In genomic region chr11:70805641-70806175, GRCm38 (mm10) we compare ENCODE assay signal across 16 mouse cellular contexts. TPM values are rescaled to one million over a fixed set of nuclear protein-coding genes. Genes with fewer than 3 reads are reported as not detected.
DNase-seq lines count a peak whose midpoint lies in the region; ATAC-seq and TF ChIP-seq lines count a peak whose summit lies in the region.
"Had no signal": no experiment of that assay in that cellular context is flagged by ENCODE, and none has a peak within 500 bp of the region (broad histone marks: within the 10 kb centered on the region; RNA-seq: fewer than 3 reads in every experiment).

No protein-coding gene starts in this region.

- 82% methylated on average over 8 of the region's 8 CpGs for WGBS in forebrain, embryonic 10.5 days
- WGBS in forebrain, embryonic 13.5 days: 80% methylated on average over 8 of the region's 8 CpGs
- WGBS in kidney, embryonic 15.5 days: 77% methylated on average over 8 of the region's 8 CpGs
- 80% methylated on average over 8 of the region's 8 CpGs for WGBS in stomach, embryonic 14.5 days
- 64% methylated on average over 8 of the region's 8 CpGs for WGBS in stomach, postnatal 0 days

- no peak overlapping the region for H3K9ac ChIP-seq in forebrain, embryonic 13.5 days
- H3K9ac ChIP-seq in kidney, embryonic 15.5 days: no peak overlapping the region
- H3K9ac ChIP-seq in stomach, embryonic 14.5 days (replicated peaks; ENCODE audit: low read depth, low read length): no peak overlapping the region
- no peak overlapping the region for H3K9ac ChIP-seq in stomach, postnatal 0 days (ENCODE audit: low read length)
- H3K9ac ChIP-seq: hindbrain, embryonic 13.5 days; limb, embryonic 15.5 days; midbrain, embryonic 12.5 days had no signal

- H3K27me3 ChIP-seq in forebrain, embryonic 10.5 days (ENCODE audit: poor library complexity, severe bottlenecking): no peaks in the 10 kb centered on the region
- no peaks in the 10 kb centered on the region for H3K27me3 ChIP-seq in forebrain, embryonic 13.5 days
- no peaks in the 10 kb centered on the region for H3K27me3 ChIP-seq in kidney, embryonic 15.5 days
- H3K27me3 ChIP-seq in stomach, embryonic 14.5 days (ENCODE audit: control insufficient read depth, insufficient read depth, low read length): no peaks in the 10 kb centered on the region
- no peaks in the 10 kb centered on the region for H3K27me3 ChIP-seq in stomach, postnatal 0 days (ENCODE audit: control insufficient read depth, insufficient read depth, low read length)
- H3K27me3 ChIP-seq: hindbrain, embryonic 13.5 days; limb, embryonic 15.5 days; midbrain, embryonic 12.5 days had no signal

- DNase-seq in forebrain, embryonic 10.5 days (ENCODE audit: extremely low spot score, low spot score): no peak
- DNase-seq in kidney, postnatal 36 days: no peak
- DNase-seq in stomach, postnatal 0 days (ENCODE audit: low spot score): no peak
- DNase-seq in naive thymus-derived CD4-positive, alpha-beta T cell, adult 2 months (ENCODE audit: low read depth): peak; percentile 29
- DNase-seq in adrenal gland, postnatal 14 days: no peak
- DNase-seq: adrenal gland, postnatal 10 days; cerebellum, adult 18-20 months; gastrocnemius, postnatal 25 days; kidney, postnatal 25 days had no signal

- no peaks in the 10 kb centered on the region for H3K36me3 ChIP-seq in forebrain, embryonic 10.5 days (replicated peaks)
- no peaks in the 10 kb centered on the region for H3K36me3 ChIP-seq in forebrain, embryonic 13.5 days (ENCODE audit: poor library complexity, severe bottlenecking)
- H3K36me3 ChIP-seq in kidney, embryonic 15.5 days: no peaks in the 10 kb centered on the region
- H3K36me3 ChIP-seq in stomach, embryonic 14.5 days (ENCODE audit: control insufficient read depth, insufficient read depth, low read length): no peaks in the 10 kb centered on the region
- no peaks in the 10 kb centered on the region for H3K36me3 ChIP-seq in stomach, postnatal 0 days (ENCODE audit: control insufficient read depth, insufficient read depth, low read length)
- H3K36me3 ChIP-seq: hindbrain, embryonic 13.5 days; limb, embryonic 15.5 days; midbrain, embryonic 12.5 days had no signal

- peak overlapping the region; percentile 20; the same call in 1 of the 2 replicates for H3K27ac ChIP-seq in forebrain, embryonic 10.5 days
- no peak overlapping the region for H3K27ac ChIP-seq in forebrain, embryonic 13.5 days
- H3K27ac ChIP-seq in kidney, embryonic 15.5 days: peak overlapping the region; percentile 45; the same call in 1 of the 2 replicates
- H3K27ac ChIP-seq in stomach, embryonic 14.5 days (ENCODE audit: low read length): peak overlapping the region; percentile 39; the same call in 1 of the 2 replicates
- no peak overlapping the region; the same call in none of the 2 replicates for H3K27ac ChIP-seq in stomach, postnatal 0 days (replicated peaks)
- H3K27ac ChIP-seq: hindbrain, embryonic 13.5 days; limb, embryonic 15.5 days; midbrain, embryonic 12.5 days had no signal

- no peaks in the 10 kb centered on the region; the same call in 1 of the 2 replicates for H3K4me1 ChIP-seq in forebrain, embryonic 10.5 days
- H3K4me1 ChIP-seq in forebrain, embryonic 13.5 days: no peaks in the 10 kb centered on the region
- H3K4me1 ChIP-seq in kidney, embryonic 15.5 days: peaks cover 3% of the 10 kb centered on the region; the same call in 1 of the 2 replicates
- no peaks in the 10 kb centered on the region for H3K4me1 ChIP-seq in stomach, embryonic 14.5 days (ENCODE audit: control insufficient read depth, insufficient read depth, low read length)
- no peaks in the 10 kb centered on the region for H3K4me1 ChIP-seq in stomach, postnatal 0 days (replicated peaks; ENCODE audit: control insufficient read depth, insufficient read depth)
- H3K4me1 ChIP-seq: hindbrain, embryonic 13.5 days; limb, embryonic 15.5 days; midbrain, embryonic 12.5 days had no signal

- no peak overlapping the region for H3K4me3 ChIP-seq in forebrain, embryonic 10.5 days
- no peak overlapping the region for H3K4me3 ChIP-seq in forebrain, embryonic 13.5 days
- H3K4me3 ChIP-seq in kidney, embryonic 15.5 days (replicated peaks): no peak overlapping the region
- no peak overlapping the region for H3K4me3 ChIP-seq in stomach, embryonic 14.5 days (ENCODE audit: low read depth, low read length)
- no peak overlapping the region for H3K4me3 ChIP-seq in stomach, postnatal 0 days (ENCODE audit: low read depth, low read length)
- H3K4me3 ChIP-seq: hindbrain, embryonic 13.5 days; limb, embryonic 15.5 days; midbrain, embryonic 12.5 days had no signal

- no peak for ATAC-seq in forebrain, embryonic 13.5 days
- no peak for ATAC-seq in kidney, embryonic 15.5 days (replicated peaks; ENCODE audit: low FRiP score)
- no peak for ATAC-seq in stomach, embryonic 14.5 days (ENCODE audit: insufficient number of reproducible peaks, insufficient read depth, low FRiP score, low read depth)
- ATAC-seq in stomach, postnatal 0 days (ENCODE audit: low FRiP score, low TSS enrichment): no peak
- ATAC-seq: forebrain, embryonic 16.5 days had no signal

- no peaks in the 10 kb centered on the region for H3K9me3 ChIP-seq in forebrain, embryonic 10.5 days
- H3K9me3 ChIP-seq in forebrain, embryonic 13.5 days (replicated peaks): no peaks in the 10 kb centered on the region
- no peaks in the 10 kb centered on the region for H3K9me3 ChIP-seq in kidney, embryonic 15.5 days (replicated peaks)
- no peaks in the 10 kb centered on the region for H3K9me3 ChIP-seq in stomach, embryonic 14.5 days (ENCODE audit: control insufficient read depth, low read depth, low read length)
- no peaks in the 10 kb centered on the region for H3K9me3 ChIP-seq in stomach, postnatal 0 days (ENCODE audit: control insufficient read depth, low read length)
- H3K9me3 ChIP-seq: hindbrain, embryonic 13.5 days; limb, embryonic 15.5 days; midbrain, embryonic 12.5 days had no signal

- H3K4me2 ChIP-seq in forebrain, embryonic 13.5 days: no peak overlapping the region
- peak overlapping the region; percentile 10 for H3K4me2 ChIP-seq in kidney, embryonic 15.5 days
- no peak overlapping the region; the same call in 1 of the 2 replicates for H3K4me2 ChIP-seq in stomach, embryonic 14.5 days (replicated peaks; ENCODE audit: low read depth, low read length)
- H3K4me2 ChIP-seq in stomach, postnatal 0 days (replicated peaks; ENCODE audit: low read depth): no peak overlapping the region
- H3K4me2 ChIP-seq: hindbrain, embryonic 13.5 days; limb, embryonic 15.5 days; midbrain, embryonic 12.5 days had no signal

- TF ChIP-seq EP300 in stomach, postnatal 0 days (optimal IDR thresholded peaks at IDR 0.05): no peak

- TF ChIP-seq CTCF in stomach, postnatal 0 days (IDR thresholded peaks at IDR 0.05; ENCODE audit: low read depth): no peak

RNA-seq across cellular contexts. Expression of gene Scimp, which starts 6.7 kb away (rescaled TPM):
- polyA plus RNA-seq in forebrain, embryonic 10.5 days (2016; fragmentation: Nextera tagmentation; extraction: Ambion mirVana): not detected in 2 replicates
- polyA plus RNA-seq in forebrain, embryonic 13.5 days (2015; fragmentation: Nextera tagmentation; extraction: Ambion mirVana): not detected in 2 replicates
- 0.25 TPM in 1 of 2 replicates, not detected in the other for polyA plus RNA-seq in kidney, embryonic 15.5 days (2015; fragmentation: Nextera tagmentation; extraction: Ambion mirVana)
- polyA plus RNA-seq in stomach, embryonic 14.5 days (2014; fragmentation: Nextera tagmentation; extraction: Ambion mirVana): 0.59 and 0.87 TPM in 2 replicates
- 0.57 and 0.63 TPM in 2 replicates for polyA plus RNA-seq in stomach, postnatal 0 days (2015; fragmentation: Nextera tagmentation; extraction: Ambion mirVana)
- 0.41 and 1.2 TPM in 2 replicates for total RNA-seq in adrenal gland, postnatal 14 days (2021)
- total RNA-seq: gastrocnemius, postnatal 25 days had no signal
- polyA plus RNA-seq: forebrain, embryonic 16.5 days; midbrain, embryonic 12.5 days had no signal

RNA-seq across cellular contexts. Expression of gene Rabep1, which starts 38.9 kb away (rescaled TPM):
- polyA plus RNA-seq in forebrain, embryonic 10.5 days (2016; fragmentation: Nextera tagmentation; extraction: Ambion mirVana): 33.2 and 37.9 TPM in 2 replicates
- polyA plus RNA-seq in forebrain, embryonic 13.5 days (2015; fragmentation: Nextera tagmentation; extraction: Ambion mirVana): 66.6 and 69.6 TPM in 2 replicates
- polyA plus RNA-seq in kidney, embryonic 15.5 days (2015; fragmentation: Nextera tagmentation; extraction: Ambion mirVana): 36.5 and 36.8 TPM in 2 replicates
- polyA plus RNA-seq in stomach, embryonic 14.5 days (2014; fragmentation: Nextera tagmentation; extraction: Ambion mirVana): 32.5 and 33.1 TPM in 2 replicates
- polyA plus RNA-seq in stomach, postnatal 0 days (2015; fragmentation: Nextera tagmentation; extraction: Ambion mirVana): 15.1 and 17.5 TPM in 2 replicates
- 97.4 and 109 TPM in 2 replicates for total RNA-seq in adrenal gland, postnatal 14 days (2021)

RNA-seq across cellular contexts. Expression of gene Zfp3, which starts 41.7 kb away (rescaled TPM):
- 7.4 and 7.5 TPM in 2 replicates for polyA plus RNA-seq in forebrain, embryonic 10.5 days (2016; fragmentation: Nextera tagmentation; extraction: Ambion mirVana)
- 11.5 and 13.4 TPM in 2 replicates for polyA plus RNA-seq in forebrain, embryonic 13.5 days (2015; fragmentation: Nextera tagmentation; extraction: Ambion mirVana)
- polyA plus RNA-seq in kidney, embryonic 15.5 days (2015; fragmentation: Nextera tagmentation; extraction: Ambion mirVana): 6.8 and 8.1 TPM in 2 replicates
- 4.5 and 7.0 TPM in 2 replicates for polyA plus RNA-seq in stomach, embryonic 14.5 days (2014; fragmentation: Nextera tagmentation; extraction: Ambion mirVana)
- 3.4 and 3.8 TPM in 2 replicates for polyA plus RNA-seq in stomach, postnatal 0 days (2015; fragmentation: Nextera tagmentation; extraction: Ambion mirVana)
- total RNA-seq in adrenal gland, postnatal 14 days (2021): 8.7 and 10.3 TPM in 2 replicates

Comparison
In these comparisons a context has a peak if more than half of its experiments do, and no peak if none do; other contexts are left out.
1. H3K27ac ChIP-seq: peak in forebrain, embryonic 10.5 days (single experiment), kidney, embryonic 15.5 days (single experiment) and stomach, embryonic 14.5 days (single experiment); none in forebrain, embryonic 13.5 days (single experiment) and stomach, postnatal 0 days (single experiment).